Comparison of ENCODE assay signal across 8 mouse cellular contexts in the genomic region with DNA sequence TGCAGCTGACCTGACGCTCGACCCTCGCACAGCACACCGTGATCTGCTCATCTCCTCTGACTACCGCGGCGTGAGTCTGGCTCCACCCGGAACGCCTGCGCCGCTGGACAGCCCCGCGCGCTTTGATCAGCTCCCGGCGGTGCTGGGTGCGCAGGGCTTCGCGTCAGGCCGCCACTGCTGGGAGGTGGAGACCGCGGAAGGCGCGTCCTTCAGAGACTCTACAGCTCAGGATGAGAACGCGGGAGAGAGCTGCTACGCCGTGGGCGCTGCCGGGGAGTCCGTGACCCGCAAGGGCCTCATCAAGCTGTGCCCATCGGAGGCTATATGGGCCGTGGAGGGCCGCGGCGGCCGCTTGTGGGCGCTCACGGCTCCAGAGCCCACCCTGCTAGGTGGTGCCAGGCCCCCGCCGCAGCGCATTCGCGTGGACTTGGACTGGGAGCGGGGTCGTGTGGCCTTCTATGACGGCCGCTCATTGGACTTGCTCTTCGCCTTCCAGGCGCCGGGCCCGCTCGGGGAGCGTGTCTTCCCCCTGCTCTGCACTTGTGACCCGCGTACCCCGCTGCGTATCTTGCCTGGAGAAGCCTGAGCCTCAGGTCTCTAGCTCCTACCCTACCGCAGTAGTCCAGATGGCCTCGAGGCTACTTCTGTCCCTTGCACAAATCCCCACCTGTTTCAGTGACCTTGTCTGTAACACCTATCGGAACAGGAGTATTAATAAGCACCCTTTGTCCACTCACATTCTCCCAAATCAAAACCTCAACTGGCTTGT. TPM values are rescaled to one million over a fixed set of nuclear protein-coding genes. Genes with fewer than 3 reads are reported as not detected.
DNase-seq lines count a peak whose midpoint lies in the region; ATAC-seq and TF ChIP-seq lines count a peak whose summit lies in the region.

No protein-coding gene starts in this region.

- H3K27me3 ChIP-seq in thymus, adult 2 months (ENCODE audit: control insufficient read depth, insufficient read depth, low read length): peaks cover 8% of the 10 kb centered on the region; the same call in 1 of the 2 replicates
- H3K27me3 ChIP-seq in intestine, embryonic 14.5 days (replicated peaks; ENCODE audit: control insufficient read depth, insufficient read depth, low read length): peaks cover 38% of the 10 kb centered on the region
- peaks cover 57% of the 10 kb centered on the region for H3K27me3 ChIP-seq in limb, embryonic 12.5 days
- peaks cover 14% of the 10 kb centered on the region for H3K27me3 ChIP-seq in midbrain, embryonic 16.5 days (ENCODE audit: control insufficient read depth, insufficient read depth, low read depth, low read length)

- H3K4me3 ChIP-seq in thymus, adult 2 months (ENCODE audit: control insufficient read depth, insufficient read depth, low read length): peak overlapping the region; percentile 18
- peak overlapping the region; percentile 69 for H3K4me3 ChIP-seq in cortical plate, adult 2 months (ENCODE audit: insufficient read depth, low read length)
- peak overlapping the region; percentile 53 for H3K4me3 ChIP-seq in intestine, embryonic 14.5 days (ENCODE audit: low read depth, low read length)
- peak overlapping the region; percentile 49 for H3K4me3 ChIP-seq in limb, embryonic 12.5 days (replicated peaks)
- H3K4me3 ChIP-seq in midbrain, embryonic 16.5 days (ENCODE audit: low read depth, low read length): peak overlapping the region; percentile 55

- no peaks in the 10 kb centered on the region for H3K9me3 ChIP-seq in intestine, embryonic 14.5 days (ENCODE audit: control insufficient read depth, low read length)
- no peaks in the 10 kb centered on the region for H3K9me3 ChIP-seq in limb, embryonic 12.5 days
- no peaks in the 10 kb centered on the region for H3K9me3 ChIP-seq in midbrain, embryonic 16.5 days (replicated peaks; ENCODE audit: control insufficient read depth, low read length, poor library complexity, severe bottlenecking)

- DNase-seq in thymus, adult 2 months: peak; percentile 34
- no peak for DNase-seq in thymus, adult 18-20 months
- peak; percentile 45 for DNase-seq in gastrocnemius, postnatal 14 days
- peak; percentile 82 for DNase-seq in intestine, embryonic 14.5 days (ENCODE audit: low spot score)
- DNase-seq in thymus, postnatal 0 days (ENCODE audit: low spot score): peak; percentile 15

- WGBS in thymus, adult 2 months: 3% methylated on average over 62 of the region's 62 CpGs
- 1% methylated on average over 62 of the region's 62 CpGs for WGBS in intestine, embryonic 14.5 days
- 1% methylated on average over 62 of the region's 62 CpGs for WGBS in limb, embryonic 12.5 days
- under 1% methylated on average over 62 of the region's 62 CpGs for WGBS in midbrain, embryonic 16.5 days

- H3K4me1 ChIP-seq in thymus, adult 2 months (replicated peaks; ENCODE audit: control insufficient read depth, insufficient read depth, low read length): peaks cover 29% of the 10 kb centered on the region
- H3K4me1 ChIP-seq in cortical plate, adult 2 months (ENCODE audit: control insufficient read depth, insufficient read depth, low read length): 0 out of 2 replicates have a peak, but pooled peaks cover 2% of the 10 kb centered on the region
- H3K4me1 ChIP-seq in intestine, embryonic 14.5 days (replicated peaks; ENCODE audit: control insufficient read depth, insufficient read depth, low read length): peaks cover 25% of the 10 kb centered on the region
- H3K4me1 ChIP-seq in limb, embryonic 12.5 days (replicated peaks): peaks cover 26% of the 10 kb centered on the region
- H3K4me1 ChIP-seq in midbrain, embryonic 16.5 days (ENCODE audit: control insufficient read depth, insufficient read depth, low read length): peaks cover 27% of the 10 kb centered on the region

- no peak for TF ChIP-seq CTCF in thymus, adult 2 months (IDR thresholded peaks at IDR 0.05; ENCODE audit: borderline replicate concordance, control insufficient read depth, extremely low read depth, insufficient read depth, low read length, poor library complexity)
- TF ChIP-seq CTCF in cortical plate, adult 2 months (IDR thresholded peaks at IDR 0.05; ENCODE audit: extremely low read depth, insufficient read depth, low read length): no peak

- ATAC-seq in intestine, embryonic 14.5 days (replicated peaks; ENCODE audit: low FRiP score, low TSS enrichment, low read depth): peak; percentile 40
- ATAC-seq in limb, embryonic 12.5 days (ENCODE audit: insufficient number of reproducible peaks, insufficient read depth, low FRiP score, low TSS enrichment, low read depth): no peak
- ATAC-seq in midbrain, embryonic 16.5 days: peak; percentile 63

- H3K27ac ChIP-seq in thymus, adult 2 months (ENCODE audit: control insufficient read depth, insufficient read depth, low read length): no peak overlapping the region
- H3K27ac ChIP-seq in cortical plate, adult 2 months (ENCODE audit: insufficient read depth, low read length): peak overlapping the region; percentile 72
- no peak overlapping the region for H3K27ac ChIP-seq in intestine, embryonic 14.5 days (ENCODE audit: low read depth)
- no peak overlapping the region for H3K27ac ChIP-seq in limb, embryonic 12.5 days
- peak overlapping the region; percentile 79 for H3K27ac ChIP-seq in midbrain, embryonic 16.5 days (ENCODE audit: low read length)

- H3K4me2 ChIP-seq in intestine, embryonic 14.5 days (ENCODE audit: low read length): peak overlapping the region; percentile 80
- H3K4me2 ChIP-seq in limb, embryonic 12.5 days: peak overlapping the region; percentile 97
- peak overlapping the region; percentile 86 for H3K4me2 ChIP-seq in midbrain, embryonic 16.5 days (ENCODE audit: low read length)

- H3K36me3 ChIP-seq in thymus, adult 2 months (ENCODE audit: control insufficient read depth, insufficient read depth, low read length): peaks cover 12% of the 10 kb centered on the region
- peaks cover 12% of the 10 kb centered on the region for H3K36me3 ChIP-seq in intestine, embryonic 14.5 days (ENCODE audit: control insufficient read depth, insufficient read depth, low read length)
- H3K36me3 ChIP-seq in limb, embryonic 12.5 days: peaks cover 16% of the 10 kb centered on the region
- peaks cover 5% of the 10 kb centered on the region; the same call in 1 of the 2 replicates for H3K36me3 ChIP-seq in midbrain, embryonic 16.5 days (ENCODE audit: control insufficient read depth, insufficient read depth, low read length)

- H3K9ac ChIP-seq in intestine, embryonic 14.5 days (ENCODE audit: low read length): peak overlapping the region; percentile 56
- peak overlapping the region; percentile 69 for H3K9ac ChIP-seq in limb, embryonic 12.5 days (replicated peaks)
- peak overlapping the region; percentile 80 for H3K9ac ChIP-seq in midbrain, embryonic 16.5 days (ENCODE audit: low read depth, low read length)

- TF ChIP-seq POLR2A in thymus, adult 2 months (IDR thresholded peaks at IDR 0.05; ENCODE audit: control insufficient read depth, extremely low read depth, insufficient read depth, low read length, poor library complexity): no peak
- peak; percentile 33 for TF ChIP-seq POLR2A in cortical plate, adult 2 months (IDR thresholded peaks at IDR 0.05; ENCODE audit: extremely low read depth, insufficient read depth, low read length)

- intact Hi-C loops in gastrocnemius, postnatal 14 days (cut with DNase I; ENCODE audit: low total_unique reads): no loop called here

RNA-seq across cellular contexts. Expression of a gene that starts 4.3 kb away (rescaled TPM):
- 61.5 and 82.3 TPM in 2 replicates for polyA plus RNA-seq in thymus, adult 2 months (2012; rRNA removed)
- 184 and 193 TPM in 2 replicates for polyA plus RNA-seq in cortical plate, adult 2 months (2012; rRNA removed)
- 10 to 100 TPM; 63.5 to 67.7 TPM for total RNA-seq in gastrocnemius, postnatal 14 days (2021)
- polyA plus RNA-seq in intestine, embryonic 14.5 days (2014; fragmentation: Nextera tagmentation; extraction: Ambion mirVana): 120 and 132 TPM in 2 replicates
- 109 and 116 TPM in 2 replicates for polyA plus RNA-seq in limb, embryonic 12.5 days (2016; fragmentation: Nextera tagmentation; extraction: Ambion mirVana)
- 158 and 166 TPM in 2 replicates for polyA plus RNA-seq in midbrain, embryonic 16.5 days (2015; fragmentation: Nextera tagmentation; extraction: Ambion mirVana)
- polyA plus RNA-seq in thymus, postnatal 0 days (2015; fragmentation: Nextera tagmentation; extraction: Ambion mirVana): 145 and 162 TPM in 2 replicates

RNA-seq across cellular contexts. Expression of a gene that starts 4.5 kb away (rescaled TPM):
- polyA plus RNA-seq in thymus, adult 2 months (2012; rRNA removed): 3.8 and 4.2 TPM in 2 replicates
- 13.6 and 13.8 TPM in 2 replicates for polyA plus RNA-seq in cortical plate, adult 2 months (2012; rRNA removed)
- total RNA-seq in gastrocnemius, postnatal 14 days (2021): not detected
- 1.3 and 1.5 TPM in 2 replicates for polyA plus RNA-seq in intestine, embryonic 14.5 days (2014; fragmentation: Nextera tagmentation; extraction: Ambion mirVana)
- polyA plus RNA-seq in limb, embryonic 12.5 days (2016; fragmentation: Nextera tagmentation; extraction: Ambion mirVana): 0.73 and 1.3 TPM in 2 replicates
- 1.7 and 2.0 TPM in 2 replicates for polyA plus RNA-seq in midbrain, embryonic 16.5 days (2015; fragmentation: Nextera tagmentation; extraction: Ambion mirVana)
- polyA plus RNA-seq in thymus, postnatal 0 days (2015; fragmentation: Nextera tagmentation; extraction: Ambion mirVana): 0.42 and 0.45 TPM in 2 replicates

RNA-seq across cellular contexts. Expression of a gene that starts 11.1 kb away (rescaled TPM):
- polyA plus RNA-seq in thymus, adult 2 months (2012; rRNA removed): 54.1 and 58.7 TPM in 2 replicates
- polyA plus RNA-seq in cortical plate, adult 2 months (2012; rRNA removed): 36.9 and 37.2 TPM in 2 replicates
- total RNA-seq in gastrocnemius, postnatal 14 days (2021): 10 to 100 TPM; 15.6 to 17.3 TPM
- 88.7 and 91.2 TPM in 2 replicates for polyA plus RNA-seq in intestine, embryonic 14.5 days (2014; fragmentation: Nextera tagmentation; extraction: Ambion mirVana)
- 114 and 115 TPM in 2 replicates for polyA plus RNA-seq in limb, embryonic 12.5 days (2016; fragmentation: Nextera tagmentation; extraction: Ambion mirVana)
- 47.3 and 52.3 TPM in 2 replicates for polyA plus RNA-seq in midbrain, embryonic 16.5 days (2015; fragmentation: Nextera tagmentation; extraction: Ambion mirVana)
- 121 and 135 TPM in 2 replicates for polyA plus RNA-seq in thymus, postnatal 0 days (2015; fragmentation: Nextera tagmentation; extraction: Ambion mirVana)

RNA-seq across cellular contexts. Expression of a gene that starts 11.2 kb away (rescaled TPM):
- polyA plus RNA-seq in thymus, adult 2 months (2012; rRNA removed): 0.85 and 1.0 TPM in 2 replicates
- 5.4 and 7.1 TPM in 2 replicates for polyA plus RNA-seq in cortical plate, adult 2 months (2012; rRNA removed)
- total RNA-seq in gastrocnemius, postnatal 14 days (2021): 10 to 100 TPM in 1 of 2 experiments, 1 to 10 TPM in 1; 9.3 to 11.4 TPM
- 4.9 and 6.6 TPM in 2 replicates for polyA plus RNA-seq in intestine, embryonic 14.5 days (2014; fragmentation: Nextera tagmentation; extraction: Ambion mirVana)
- 7.0 and 7.4 TPM in 2 replicates for polyA plus RNA-seq in limb, embryonic 12.5 days (2016; fragmentation: Nextera tagmentation; extraction: Ambion mirVana)
- polyA plus RNA-seq in midbrain, embryonic 16.5 days (2015; fragmentation: Nextera tagmentation; extraction: Ambion mirVana): 4.7 and 6.5 TPM in 2 replicates
- 5.4 and 5.9 TPM in 2 replicates for polyA plus RNA-seq in thymus, postnatal 0 days (2015; fragmentation: Nextera tagmentation; extraction: Ambion mirVana)

RNA-seq across cellular contexts. Expression of a gene that starts 33.8 kb away (rescaled TPM):
- not detected in 2 replicates for polyA plus RNA-seq in thymus, adult 2 months (2012; rRNA removed)
- polyA plus RNA-seq in cortical plate, adult 2 months (2012; rRNA removed): 0.85 and 1.0 TPM in 2 replicates
- under 1 TPM in 1 of 2 experiments, not detected in 1; 0.25 TPM for total RNA-seq in gastrocnemius, postnatal 14 days (2021)
- polyA plus RNA-seq in intestine, embryonic 14.5 days (2014; fragmentation: Nextera tagmentation; extraction: Ambion mirVana): not detected in 2 replicates
- not detected in 2 replicates for polyA plus RNA-seq in limb, embryonic 12.5 days (2016; fragmentation: Nextera tagmentation; extraction: Ambion mirVana)
- 0.42 and 0.44 TPM in 2 replicates for polyA plus RNA-seq in midbrain, embryonic 16.5 days (2015; fragmentation: Nextera tagmentation; extraction: Ambion mirVana)
- polyA plus RNA-seq in thymus, postnatal 0 days (2015; fragmentation: Nextera tagmentation; extraction: Ambion mirVana): not detected in 2 replicates

Comparison
In these comparisons a context has a peak if more than half of its experiments do, and no peak if none do; other contexts are left out.
1. DNase-seq: peak in thymus, adult 2 months (single experiment), gastrocnemius, postnatal 14 days (single experiment), intestine, embryonic 14.5 days (single experiment) and thymus, postnatal 0 days (single experiment); none in thymus, adult 18-20 months (0 of 2).
2. H3K27ac ChIP-seq: peak in cortical plate, adult 2 months (single experiment) and midbrain, embryonic 16.5 days (single experiment); none in thymus, adult 2 months (single experiment), intestine, embryonic 14.5 days (single experiment) and limb, embryonic 12.5 days (single experiment).
3. H3K4me3 ChIP-seq: peak in every context shown above with its lines; median percentile 69 in cortical plate, adult 2 months; 55 in midbrain, embryonic 16.5 days; 53 in intestine, embryonic 14.5 days; 49 in limb, embryonic 12.5 days; 18 in thymus, adult 2 months.
4. Peak in every context shown above with its lines, with median percentiles within 50 percentile points of each other: H3K4me2 ChIP-seq and H3K9ac ChIP-seq.